Comparison of ENCODE assay signal across 15 mouse cellular contexts in the genomic region with DNA sequence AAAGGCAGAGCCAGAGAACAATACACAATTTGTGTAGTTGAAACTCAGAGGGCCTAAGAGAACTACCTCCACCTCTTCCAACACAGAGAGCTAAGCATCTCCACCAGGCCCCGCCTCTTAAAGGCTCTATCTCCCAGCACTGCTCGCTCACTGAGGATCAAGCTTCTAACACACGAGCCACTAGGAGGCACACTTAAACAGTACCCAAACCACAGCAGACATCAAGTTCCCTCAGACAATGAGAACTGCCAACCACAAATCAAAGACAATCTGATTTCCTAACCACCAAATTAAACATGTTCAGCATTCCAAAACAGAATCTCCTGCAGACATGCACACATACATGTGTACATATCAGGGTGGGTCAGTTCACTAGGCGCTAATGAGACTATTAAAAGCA. TPM values are rescaled to one million over a fixed set of nuclear protein-coding genes. Genes with fewer than 3 reads are reported as not detected.
DNase-seq lines count a peak whose midpoint lies in the region; ATAC-seq and TF ChIP-seq lines count a peak whose summit lies in the region.
"Had no signal": no experiment of that assay in that cellular context is flagged by ENCODE, and none has a peak within 500 bp of the region (broad histone marks: within the 10 kb centered on the region; RNA-seq: fewer than 3 reads in every experiment).

No protein-coding gene starts in this region.

- H3K36me3 ChIP-seq in G1E (replicated peaks) = no peaks in the 10 kb centered on the region
- no peaks in the 10 kb centered on the region for H3K36me3 ChIP-seq in splenic B cell, adult 2 months (ENCODE audit: control insufficient read depth, insufficient read depth, low read length, poor library complexity, severe bottlenecking)
- no peaks in the 10 kb centered on the region for H3K36me3 ChIP-seq in midbrain, postnatal 0 days (ENCODE audit: insufficient read depth, low read length)
- H3K36me3 ChIP-seq: neural tube, embryonic 12.5 days; stomach, embryonic 15.5 days had no signal

- peaks cover 21% of the 10 kb centered on the region for H3K4me1 ChIP-seq in G1E (ENCODE audit: insufficient read depth, low read depth, low read length)
- H3K4me1 ChIP-seq in midbrain, postnatal 0 days (ENCODE audit: insufficient read depth, low read length) = no peaks in the 10 kb centered on the region
- H3K4me1 ChIP-seq: neural tube, embryonic 12.5 days; stomach, embryonic 15.5 days had no signal

- WGBS in midbrain, postnatal 0 days = 71% methylated on average over 4 of the region's 4 CpGs

- no peak overlapping the region for H3K4me3 ChIP-seq in layer of hippocampus, adult 2 months
- no peak overlapping the region for H3K4me3 ChIP-seq in G1E (ENCODE audit: low read depth, low read length)
- no peak overlapping the region for H3K4me3 ChIP-seq in midbrain, postnatal 0 days (ENCODE audit: low read depth, low read length)
- H3K4me3 ChIP-seq: megakaryocyte, embryonic 14.5 days; neural tube, embryonic 12.5 days; stomach, embryonic 15.5 days had no signal

- no peak overlapping the region for H3K9ac ChIP-seq in midbrain, postnatal 0 days (replicated peaks; ENCODE audit: low read length, poor library complexity, severe bottlenecking)
- H3K9ac ChIP-seq: neural tube, embryonic 12.5 days; stomach, embryonic 15.5 days had no signal

- no peak overlapping the region for H3K4me2 ChIP-seq in midbrain, postnatal 0 days (ENCODE audit: low read depth, low read length, poor library complexity, severe bottlenecking)
- H3K4me2 ChIP-seq: neural tube, embryonic 12.5 days; stomach, embryonic 15.5 days had no signal

- 0 out of 2 replicates have a peak, but pooled peaks have one; percentile 22 for ATAC-seq in G1E (ENCODE audit: extremely low read depth, insufficient number of reproducible peaks, low FRiP score, poor library complexity, severe bottlenecking)
- peak; percentile 58 for ATAC-seq in inflammation-experienced regulatory T-cells, adult 6 months
- no peak for ATAC-seq in midbrain, postnatal 0 days (ENCODE audit: low FRiP score)

- TF ChIP-seq CTCF in layer of hippocampus, adult 2 months (conservative IDR thresholded peaks at IDR 0.05) = peak; percentile 54
- no peak for TF ChIP-seq CTCF in G1E (IDR thresholded peaks at IDR 0.05; ENCODE audit: low read depth, low read length)
- no peak for TF ChIP-seq CTCF in midbrain, postnatal 0 days (IDR thresholded peaks at IDR 0.05)

- no peak for DNase-seq in layer of hippocampus, adult 2 months (ENCODE audit: low spot score in 2 of 2)
- no peak for DNase-seq in layer of hippocampus, postnatal 10 days (ENCODE audit: low spot score in 2 of 2)
- no peak for DNase-seq in G1E (ENCODE audit: low spot score)
- DNase-seq in splenic B cell, adult 2 months (ENCODE audit: low read depth, low spot score) = peak; percentile 31
- DNase-seq in frontal cortex, postnatal 25 days (ENCODE audit: low spot score in 2 of 2) = no peak
- no peak for DNase-seq in embryo, embryonic 10.5 days (ENCODE audit: low spot score)
- DNase-seq in midbrain, postnatal 0 days (ENCODE audit: low spot score) = no peak
- DNase-seq: cerebellum, adult 9-11 months; kidney, postnatal 10 days; left cerebral cortex, postnatal 4 days; right cerebral cortex, postnatal 14 days had no signal

- H3K27ac ChIP-seq in layer of hippocampus, adult 2 months = no peak overlapping the region
- H3K27ac ChIP-seq in midbrain, postnatal 0 days (ENCODE audit: low read depth, low read length) = no peak overlapping the region
- H3K27ac ChIP-seq: neural tube, embryonic 12.5 days; stomach, embryonic 15.5 days had no signal

- H3K27me3 ChIP-seq in G1E (ENCODE audit: insufficient read depth, low read length) = peaks cover 28% of the 10 kb centered on the region
- no peaks in the 10 kb centered on the region for H3K27me3 ChIP-seq in splenic B cell, adult 2 months (ENCODE audit: control insufficient read depth, insufficient read depth, low read length, poor library complexity, severe bottlenecking)
- no peaks in the 10 kb centered on the region for H3K27me3 ChIP-seq in midbrain, postnatal 0 days (ENCODE audit: insufficient read depth, low read length)
- H3K27me3 ChIP-seq: neural tube, embryonic 12.5 days; stomach, embryonic 15.5 days had no signal

- H3K9me3 ChIP-seq in G1E (replicated peaks) = 0 out of 2 replicates have a peak, but pooled peaks cover 2% of the 10 kb centered on the region
- H3K9me3 ChIP-seq in midbrain, postnatal 0 days (ENCODE audit: low read length) = no peaks in the 10 kb centered on the region
- H3K9me3 ChIP-seq: stomach, embryonic 15.5 days had no signal

RNA-seq across cellular contexts. Expression of a gene that starts 9.4 kb away (rescaled TPM):
- 100 to 1,000 TPM; 357 TPM for total RNA-seq in layer of hippocampus, adult 2 months (2021)
- total RNA-seq in layer of hippocampus, postnatal 10 days (2021) = 100 to 1,000 TPM; 278 to 285 TPM
- total RNA-seq in G1E (2014; fragmentation: Nextera tagmentation) (421 and 506 TPM in 2 replicates), G1E (2017) (66.9 and 77.6 TPM in 2 replicates)
- polyA plus RNA-seq in G1E (2012) = 65.3 and 67.7 TPM in 2 replicates
- polyA plus RNA-seq in inflammation-experienced regulatory T-cells, adult 6 months (2017; shearing (Covaris generic)) = 100 to 1,000 TPM; 159 to 229 (median 184) TPM
- total RNA-seq in midbrain, postnatal 0 days (2014; rRNA removed) = 245 and 300 TPM in 2 replicates
- polyA plus RNA-seq in midbrain, postnatal 0 days (2015; fragmentation: Nextera tagmentation; extraction: Ambion mirVana) = 198 and 212 TPM in 2 replicates
